Mouse (Mus musculus): ENCODE results near the gene Bloc1s1. TPM values are rescaled to one million over a fixed set of nuclear protein-coding genes. Genes with fewer than 3 reads are reported as not detected.

Bloc1s1 gene
- polyA plus RNA-seq, 1 experiment from 2014 or later = 249 TPM

DNA sequence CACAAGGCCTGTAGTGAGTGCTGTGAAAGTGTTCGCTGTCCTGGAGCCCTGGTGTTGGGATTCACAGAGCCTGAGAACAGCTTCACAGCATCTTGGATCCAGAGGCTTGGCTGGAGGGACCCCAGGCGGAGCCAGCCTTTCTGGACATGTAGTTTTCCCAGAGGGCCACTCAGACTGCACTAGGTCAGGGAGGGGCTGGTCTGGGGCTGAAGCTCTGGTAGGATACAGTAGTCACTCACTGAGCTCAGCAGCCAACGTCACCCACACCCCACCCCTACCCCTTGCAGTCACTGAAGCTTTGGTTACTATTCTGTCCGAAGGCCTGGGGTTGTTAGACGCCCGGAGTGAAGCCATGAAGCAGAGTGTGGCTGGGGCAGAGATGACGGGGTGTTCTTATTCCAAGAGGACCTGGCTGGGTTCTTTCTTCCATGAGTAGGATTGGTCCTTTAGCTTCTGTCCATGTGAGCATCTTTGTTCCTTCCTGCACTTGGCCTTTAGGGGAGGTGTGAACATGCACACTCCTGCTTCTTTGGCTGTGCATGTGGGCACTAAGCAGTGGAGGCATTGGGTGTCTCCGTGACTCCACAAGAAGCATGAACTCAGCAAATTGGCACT lies 12.1 kb upstream of the Bloc1s1 start:
- Histone ChIP-seq H3K4me1 (ENCODE audit: control insufficient read depth, insufficient read depth, low read length) (peaks cover 7% of the 10 kb centered on the region), H3K4me3 (replicated peaks; ENCODE audit: low read depth, low read length) (no peak overlapping the region), H3K4me2 (ENCODE audit: low read length) (no peak overlapping the region), H3K27me3 (ENCODE audit: control insufficient read depth, insufficient read depth, low read length) (peaks cover 37% of the 10 kb centered on the region), H3K36me3 (ENCODE audit: control insufficient read depth, insufficient read depth, low read length) (no peaks in the 10 kb centered on the region), H3K9ac (replicated peaks; ENCODE audit: low read length) (no peak overlapping the region), H3K9me3 (ENCODE audit: control insufficient read depth, low read length) (no peaks in the 10 kb centered on the region), H3K27ac (replicated peaks; ENCODE audit: low read depth, low read length) (no peak overlapping the region)
- DNase-seq = no peak
- WGBS = 77% methylated on average over 8 of the region's 8 CpGs
- ATAC-seq (ENCODE audit: low FRiP score, low TSS enrichment) = no peak

DNA sequence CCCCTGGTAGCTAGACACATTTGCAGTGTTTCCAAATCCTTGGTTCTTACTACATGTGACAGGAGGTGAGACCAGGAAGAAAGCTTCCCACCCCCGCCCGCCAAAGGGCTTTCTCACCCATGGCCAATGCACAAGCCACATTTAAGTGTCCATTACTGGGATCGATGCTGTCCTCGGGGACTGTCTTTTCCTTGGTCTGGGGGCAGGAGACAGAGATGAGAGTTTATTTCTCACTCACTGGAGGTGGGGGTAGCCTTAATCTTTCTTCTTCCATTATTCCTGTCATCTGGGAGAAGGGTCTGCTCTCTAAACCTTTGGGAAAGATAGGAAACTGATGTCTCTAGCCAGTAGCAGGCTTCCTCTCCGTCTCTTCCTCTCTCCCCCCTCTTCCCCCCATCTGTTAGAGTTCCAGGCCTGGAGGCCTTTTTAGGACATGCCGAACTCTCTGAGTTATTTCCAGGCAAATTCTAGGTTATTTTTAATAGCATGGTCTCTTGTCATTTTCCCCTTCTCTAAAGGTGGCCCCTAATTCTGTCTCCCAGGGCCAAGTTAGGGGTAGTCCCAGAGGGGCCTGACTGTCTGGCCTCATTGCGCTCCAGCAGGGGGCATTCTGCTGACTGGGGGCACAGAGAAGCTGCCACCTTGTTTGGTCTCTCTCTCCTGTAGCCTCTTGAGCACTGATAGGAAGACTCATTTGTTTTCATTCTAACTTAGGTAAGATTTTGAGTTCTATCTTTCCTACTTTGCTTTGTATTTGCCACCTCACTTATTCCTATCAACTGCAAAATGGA lies 11.4 kb upstream of the Bloc1s1 start:
- Histone ChIP-seq H3K4me2 (ENCODE audit: low read length) (no peak overlapping the region), H3K4me3 (replicated peaks; ENCODE audit: low read depth, low read length) (no peak overlapping the region), H3K27me3 (ENCODE audit: control insufficient read depth, insufficient read depth, low read length) (peaks cover 40% of the 10 kb centered on the region)

DNA sequence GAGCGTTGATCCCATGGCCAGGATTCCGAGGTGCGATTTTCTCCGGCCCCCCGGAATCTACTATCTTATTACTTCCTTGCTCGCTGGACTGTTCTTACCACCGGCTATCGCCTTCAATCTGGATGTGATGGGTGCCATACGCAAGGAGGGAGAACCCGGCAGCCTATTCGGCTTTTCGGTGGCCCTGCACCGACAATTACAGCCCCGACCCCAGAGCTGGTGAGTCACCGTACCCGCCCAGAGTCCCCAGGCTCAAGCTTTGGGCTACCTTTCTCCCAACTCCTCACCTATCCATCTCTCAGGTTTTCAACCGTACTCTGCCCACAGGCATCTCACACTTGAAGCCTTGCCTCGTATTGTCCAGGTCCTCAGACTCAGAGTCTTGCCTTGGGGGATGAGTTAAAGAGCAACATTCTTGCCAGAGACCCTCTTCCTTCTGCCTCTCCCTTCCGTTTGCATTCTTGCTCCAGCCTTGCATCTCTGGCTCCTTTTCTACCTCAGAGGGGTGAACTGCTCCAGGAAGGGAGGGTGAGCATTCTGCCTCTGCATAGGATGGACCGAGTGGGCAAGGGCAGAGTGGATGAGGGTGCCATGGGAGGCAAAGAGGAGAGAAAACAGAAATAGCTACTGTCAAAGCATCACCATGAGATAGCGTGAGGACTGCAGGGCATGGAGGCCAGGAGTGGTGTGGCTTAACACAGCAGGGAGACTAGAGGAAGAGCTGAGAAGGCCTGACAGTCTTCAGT lies 10.3 kb upstream of the Bloc1s1 start:
- Histone ChIP-seq H3K36me3 (ENCODE audit: control insufficient read depth, insufficient read depth, low read length) (no peaks in the 10 kb centered on the region), H3K9me3 (ENCODE audit: control insufficient read depth, low read length) (no peaks in the 10 kb centered on the region), H3K4me1 (ENCODE audit: control insufficient read depth, insufficient read depth, low read length) (peaks cover 7% of the 10 kb centered on the region), H3K9ac (replicated peaks; ENCODE audit: low read length) (peak overlapping the region; percentile 44), H3K27ac (replicated peaks; ENCODE audit: low read depth, low read length) (no peak overlapping the region), H3K4me3 (replicated peaks; ENCODE audit: low read depth, low read length) (peak overlapping the region; percentile 40), H3K27me3 (ENCODE audit: control insufficient read depth, insufficient read depth, low read length) (peaks cover 45% of the 10 kb centered on the region), H3K4me2 (ENCODE audit: low read length) (peak overlapping the region; percentile 84)
- ATAC-seq (ENCODE audit: low FRiP score, low TSS enrichment) (no peak), DNase-seq (peak; percentile 21)
- WGBS = 2% methylated on average over 21 of the region's 21 CpGs

More for the DNA sequence above, 11.4 kb upstream of the Bloc1s1 start:
- Histone ChIP-seq H3K9me3 (ENCODE audit: control insufficient read depth, low read length) (no peaks in the 10 kb centered on the region), H3K36me3 (ENCODE audit: control insufficient read depth, insufficient read depth, low read length) (no peaks in the 10 kb centered on the region), H3K9ac (replicated peaks; ENCODE audit: low read length) (no peak overlapping the region), H3K4me1 (ENCODE audit: control insufficient read depth, insufficient read depth, low read length) (peaks cover 7% of the 10 kb centered on the region), H3K27ac (replicated peaks; ENCODE audit: low read depth, low read length) (no peak overlapping the region)
- DNase-seq (no peak), ATAC-seq (ENCODE audit: low FRiP score, low TSS enrichment) (no peak)
- WGBS = 67% methylated on average over 7 of the region's 7 CpGs

DNA sequence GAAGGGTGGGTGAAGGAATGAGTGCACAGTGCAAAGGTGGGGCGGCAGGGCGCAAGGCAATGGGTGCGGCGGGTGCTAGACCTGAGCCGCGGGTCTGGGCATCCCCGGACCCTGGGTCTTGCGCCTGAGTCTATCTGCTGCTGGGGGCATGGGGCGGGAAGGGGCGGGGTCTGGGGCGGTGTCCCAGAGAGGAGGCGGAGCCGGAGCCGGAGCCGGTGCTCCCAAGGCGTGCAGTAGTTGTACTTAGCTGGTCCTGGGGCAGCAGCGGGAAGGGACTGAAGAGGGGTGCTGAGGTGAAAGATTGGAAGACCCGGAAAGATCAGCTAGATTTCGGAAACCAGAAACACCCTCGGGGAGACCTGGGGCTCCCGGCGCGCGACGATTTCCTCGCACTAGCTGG lies 9.7 kb upstream of the Bloc1s1 start, which contains the start of gene Itga7:
Gene Itga7 (plus strand): TSS at position 245 of the 400 bp plus-strand sequence.
- Histone ChIP-seq H3K9ac (replicated peaks; ENCODE audit: low read length) (peak within 1 kb of the TSS; percentile 44), H3K4me2 (ENCODE audit: low read length) (peak within 1 kb of the TSS; percentile 84), H3K27ac (replicated peaks; ENCODE audit: low read depth, low read length) (no peak within 1 kb of the TSS), H3K9me3 (ENCODE audit: control insufficient read depth, low read length) (no peaks in the 10 kb centered on the region), H3K27me3 (ENCODE audit: control insufficient read depth, insufficient read depth, low read length) (peaks cover 45% of the 10 kb centered on the region), H3K4me1 (ENCODE audit: control insufficient read depth, insufficient read depth, low read length) (peaks cover 7% of the 10 kb centered on the region), H3K4me3 (replicated peaks; ENCODE audit: low read depth, low read length) (peak within 1 kb of the TSS; percentile 40), H3K36me3 (ENCODE audit: control insufficient read depth, insufficient read depth, low read length) (no peaks in the 10 kb centered on the region)
- peak; percentile 68 for DNase-seq
- peak; percentile 68 for ATAC-seq (ENCODE audit: low FRiP score, low TSS enrichment)
- WGBS = under 1% methylated on average over 26 of the region's 26 CpGs

DNA sequence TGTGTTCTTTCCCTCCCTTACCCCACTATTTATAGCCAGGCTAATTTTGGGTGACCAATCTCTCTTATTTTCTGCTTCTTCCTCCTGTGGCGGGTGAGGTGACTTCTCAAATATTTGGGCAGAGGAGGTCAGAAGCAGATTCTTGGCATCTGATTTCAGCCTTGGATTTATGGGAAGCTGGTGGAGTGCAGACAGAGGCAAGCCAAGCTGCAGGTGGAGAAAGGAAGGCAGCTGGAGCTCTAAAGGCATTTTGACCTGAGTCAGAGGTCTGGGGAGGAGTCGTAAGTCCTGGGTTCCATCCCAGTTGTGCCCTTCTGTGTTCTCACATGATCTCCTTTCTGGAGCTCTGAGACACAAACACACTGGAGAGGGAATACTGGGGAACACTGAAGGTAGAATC lies 7.6 kb upstream of the Bloc1s1 start:
- WGBS = 81% methylated on average over 2 of the region's 2 CpGs
- DNase-seq (no peak), ATAC-seq (ENCODE audit: low FRiP score, low TSS enrichment) (no peak)
- no peak overlapping the region for H3K4me2 ChIP-seq (ENCODE audit: low read length)
- no peak overlapping the region for H3K9ac ChIP-seq (replicated peaks; ENCODE audit: low read length)
- no peak overlapping the region for H3K4me3 ChIP-seq (replicated peaks; ENCODE audit: low read depth, low read length)
- H3K4me1 ChIP-seq (ENCODE audit: control insufficient read depth, insufficient read depth, low read length) = peaks cover 7% of the 10 kb centered on the region
- peaks cover 45% of the 10 kb centered on the region for H3K27me3 ChIP-seq (ENCODE audit: control insufficient read depth, insufficient read depth, low read length)
- no peaks in the 10 kb centered on the region for H3K36me3 ChIP-seq (ENCODE audit: control insufficient read depth, insufficient read depth, low read length)
- H3K9me3 ChIP-seq (ENCODE audit: control insufficient read depth, low read length) = no peaks in the 10 kb centered on the region
- H3K27ac ChIP-seq (replicated peaks; ENCODE audit: low read depth, low read length) = no peak overlapping the region

DNA sequence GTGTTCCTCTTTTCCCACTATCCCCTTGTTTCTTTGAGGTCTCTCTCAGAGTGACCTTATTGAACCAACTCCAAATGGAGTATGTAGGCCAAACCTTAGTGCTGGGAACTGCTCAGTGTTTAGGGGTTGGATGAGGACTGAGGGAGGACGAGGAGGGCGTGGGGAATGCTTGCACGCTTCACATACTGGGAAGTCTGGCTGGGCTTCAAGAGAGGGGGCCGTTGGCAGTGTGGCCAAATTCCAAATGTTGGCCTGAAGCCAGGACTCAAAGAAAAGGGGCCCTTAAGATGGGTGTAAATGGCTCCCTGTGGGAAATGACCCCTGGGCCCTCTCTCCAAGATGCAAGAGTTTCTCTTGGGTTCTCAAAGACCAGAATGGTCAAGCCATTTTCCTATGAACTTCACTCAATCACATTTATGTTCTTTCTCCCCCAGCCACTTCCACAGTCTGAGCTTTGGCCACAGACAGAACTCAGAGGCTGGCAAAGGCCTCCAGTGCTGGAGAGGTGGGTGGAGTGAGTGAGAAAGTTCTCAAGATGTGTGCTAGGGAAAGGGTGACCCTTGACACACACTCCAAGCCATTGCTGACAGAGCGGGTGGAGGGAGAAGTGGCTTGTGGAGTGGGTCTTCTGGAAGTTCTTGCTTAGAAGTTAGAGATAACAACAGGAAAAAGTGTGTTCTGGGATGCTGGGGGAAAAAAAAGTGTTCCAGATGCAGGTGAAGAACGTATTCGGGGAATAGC lies 6.0 kb upstream of the Bloc1s1 start:
- Histone ChIP-seq H3K27me3 (ENCODE audit: control insufficient read depth, insufficient read depth, low read length) (peaks cover 33% of the 10 kb centered on the region), H3K36me3 (ENCODE audit: control insufficient read depth, insufficient read depth, low read length) (no peaks in the 10 kb centered on the region), H3K27ac (replicated peaks; ENCODE audit: low read depth, low read length) (no peak overlapping the region), H3K9me3 (ENCODE audit: control insufficient read depth, low read length) (no peaks in the 10 kb centered on the region), H3K4me3 (replicated peaks; ENCODE audit: low read depth, low read length) (no peak overlapping the region), H3K4me1 (ENCODE audit: control insufficient read depth, insufficient read depth, low read length) (peaks cover 7% of the 10 kb centered on the region), H3K9ac (replicated peaks; ENCODE audit: low read length) (no peak overlapping the region), H3K4me2 (ENCODE audit: low read length) (no peak overlapping the region)
- DNase-seq (peak; percentile 37), ATAC-seq (ENCODE audit: low FRiP score, low TSS enrichment) (peak; percentile 22; the same call in 1 of the 2 replicates)
- 67% methylated on average over 7 of the region's 7 CpGs for WGBS

DNA sequence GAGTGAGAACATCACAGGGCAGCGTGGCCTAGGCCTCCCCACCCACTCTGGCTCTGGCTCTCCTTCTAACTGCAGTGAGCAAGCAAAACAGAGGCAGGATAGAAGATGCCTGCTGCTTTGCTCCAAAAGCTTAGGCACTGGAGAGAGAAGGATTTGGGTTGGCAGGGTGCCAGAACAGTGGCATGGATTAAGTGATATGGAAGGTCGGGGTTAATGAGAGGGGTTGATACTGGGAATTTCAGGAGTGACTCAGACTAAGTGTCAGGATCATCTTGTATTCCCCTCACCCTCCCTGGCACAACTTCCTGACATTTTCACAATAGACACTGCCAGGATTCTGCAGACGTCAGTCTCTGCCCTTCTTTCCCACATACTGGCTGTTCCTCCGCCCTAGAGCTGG lies 4.5 kb upstream of the Bloc1s1 start:
- Histone ChIP-seq H3K27ac (replicated peaks; ENCODE audit: low read depth, low read length) (no peak overlapping the region), H3K4me2 (ENCODE audit: low read length) (no peak overlapping the region), H3K36me3 (ENCODE audit: control insufficient read depth, insufficient read depth, low read length) (no peaks in the 10 kb centered on the region), H3K4me1 (ENCODE audit: control insufficient read depth, insufficient read depth, low read length) (peaks cover 6% of the 10 kb centered on the region), H3K9ac (replicated peaks; ENCODE audit: low read length) (no peak overlapping the region), H3K4me3 (replicated peaks; ENCODE audit: low read depth, low read length) (no peak overlapping the region), H3K9me3 (ENCODE audit: control insufficient read depth, low read length) (no peaks in the 10 kb centered on the region), H3K27me3 (ENCODE audit: control insufficient read depth, insufficient read depth, low read length) (peaks cover 24% of the 10 kb centered on the region)
- 28% methylated on average over 4 of the region's 4 CpGs for WGBS
- ATAC-seq (ENCODE audit: low FRiP score, low TSS enrichment) (no peak), DNase-seq (peak; percentile 57)

DNA sequence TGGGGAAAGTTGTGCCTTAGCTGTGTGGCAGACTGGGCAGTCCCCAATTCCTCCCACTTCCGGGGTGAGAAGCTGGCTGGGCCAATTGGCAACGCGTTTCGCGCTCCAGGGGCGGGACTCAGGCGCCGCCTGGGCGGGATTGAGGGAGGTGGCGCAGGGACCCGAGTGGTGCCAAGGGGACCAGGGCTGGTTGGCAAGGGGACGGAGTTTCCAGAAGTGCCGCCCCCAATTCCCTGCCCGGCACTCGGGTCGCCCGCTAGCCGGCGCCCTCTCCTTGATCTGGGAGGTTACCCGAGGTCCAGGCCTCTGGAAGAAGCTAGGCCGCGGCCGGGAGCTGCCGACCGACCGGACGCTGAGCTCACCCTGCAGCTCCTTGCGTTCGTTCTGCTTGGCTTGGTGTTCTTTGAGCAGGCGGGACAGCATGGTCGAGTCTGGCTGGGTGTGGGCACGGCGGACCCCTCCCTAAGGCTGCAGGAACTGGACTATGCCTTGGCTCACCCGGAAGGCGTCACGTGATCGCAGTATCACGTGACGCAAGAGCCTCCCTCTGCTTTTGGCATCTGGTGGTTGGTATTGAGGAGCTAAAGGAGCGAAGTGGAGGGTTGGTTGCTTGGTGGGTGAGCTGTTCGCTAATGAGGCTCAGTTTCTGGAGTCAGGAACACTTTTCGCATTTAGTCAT lies 683 bp downstream of the Bloc1s1 start:
- under 1% methylated on average over 42 of the region's 42 CpGs for WGBS
- H3K27ac ChIP-seq (replicated peaks; ENCODE audit: low read depth, low read length) = peak overlapping the region; percentile 94
- peak; percentile 95 for ATAC-seq (ENCODE audit: low FRiP score, low TSS enrichment)
- peak; percentile 94 for DNase-seq
- no peaks in the 10 kb centered on the region for H3K27me3 ChIP-seq (ENCODE audit: control insufficient read depth, insufficient read depth, low read length)
- H3K9me3 ChIP-seq (ENCODE audit: control insufficient read depth, low read length) = no peaks in the 10 kb centered on the region
- peak overlapping the region; percentile 69 for H3K4me2 ChIP-seq (ENCODE audit: low read length)
- peak overlapping the region; percentile 82 for H3K4me3 ChIP-seq (replicated peaks; ENCODE audit: low read depth, low read length)
- peak overlapping the region; percentile 85 for H3K9ac ChIP-seq (replicated peaks; ENCODE audit: low read length)
- peaks cover 15% of the 10 kb centered on the region for H3K4me1 ChIP-seq (ENCODE audit: control insufficient read depth, insufficient read depth, low read length)
- 0 out of 2 replicates have a peak, but pooled peaks cover 2% of the 10 kb centered on the region for H3K36me3 ChIP-seq (ENCODE audit: control insufficient read depth, insufficient read depth, low read length)
